Mouse (Mus musculus) heart, embryonic 10.5 days (tissue): ENCODE results near the gene Znrf1. TPM values are rescaled to one million over a fixed set of nuclear protein-coding genes. Genes with fewer than 3 reads are reported as not detected.

Experiments used
- DNase-seq: peaks from one replicate; pipeline ENCODE4 v3.0.0-alpha.2; 2017; ENCODE audit warnings: low spot score
- H3K27ac ChIP-seq: fragments of 300-500 bp; sonication (generic); 2 replicates; pipeline ENCODE4 v1.5.1; 2016; ENCODE audit warnings: mild to moderate bottlenecking
- H3K27me3 ChIP-seq: fragments of 300-500 bp; sonication (generic); 2 replicates; pipeline ENCODE4 v1.6.1; 2016; ENCODE audit warnings: mild to moderate bottlenecking; ENCODE audit not compliant: poor library complexity, insufficient read depth, severe bottlenecking
- H3K36me3 ChIP-seq: fragments of 300-500 bp; sonication (generic); 2 replicates; pipeline ENCODE4 v1.6.1; 2016; ENCODE audit warnings: mild to moderate bottlenecking, moderate library complexity
- H3K4me1 ChIP-seq: fragments of 300-500 bp; sonication (generic); 2 replicates; pipeline ENCODE4 v1.6.1; 2016; ENCODE audit warnings: mild to moderate bottlenecking
- H3K4me3 ChIP-seq: fragments of 300-500 bp; sonication (generic); 2 replicates; pipeline ENCODE4 v1.5.1; 2016; ENCODE audit warnings: mild to moderate bottlenecking, moderate library complexity
- H3K9me3 ChIP-seq: fragments of 300-500 bp; sonication (generic); 2 replicates; pipeline ENCODE4 v1.6.1; 2016; ENCODE audit warnings: mild to moderate bottlenecking, moderate library complexity
- WGBS: fragments of 180-500 bp; shearing (Covaris S2); methylation state at CpG from one replicate; pipeline ENCODE4 v1.1.7; 2016; 5-methylcytosine and 5-hydroxymethylcytosine counted together
- polyA plus RNA-seq: library from polyadenylated mRNA; unstranded; fragments of >200 nt; fragmentation: Nextera tagmentation; extraction: Ambion mirVana; gene quantifications from 2 replicates; pipeline ENCODE4 v1.2.1, GENCODE M21; 2016

Gene Znrf1
- polyA plus RNA-seq, 1 experiment from 2014 or later: 37.0 TPM

DNA sequence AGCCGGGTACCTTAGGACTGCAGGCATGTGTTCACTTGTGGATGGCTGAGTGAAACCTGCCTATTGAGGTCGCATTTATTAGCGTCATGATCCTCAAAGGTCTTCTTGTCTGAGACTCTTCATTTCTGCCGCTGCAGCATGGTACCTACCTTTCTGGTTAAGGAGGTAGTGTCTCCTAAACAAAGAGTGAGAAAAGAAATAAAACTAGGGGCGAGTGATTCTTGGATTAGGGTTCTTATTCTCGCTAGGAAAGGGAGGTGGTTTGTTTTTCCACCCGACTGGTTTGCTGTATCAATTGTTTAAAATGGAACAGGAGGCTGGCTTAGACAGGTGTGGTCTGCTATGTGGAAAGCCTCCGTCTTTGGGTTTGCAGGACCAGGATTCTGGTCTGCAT, 1.9 kb downstream of the Znrf1 start:
- Histone ChIP-seq H3K9me3 (no peaks in the 10 kb centered on the region), H3K4me3 (peak overlapping the region; percentile 98), H3K4me1 (peaks cover 40% of the 10 kb centered on the region), H3K27ac (peak overlapping the region; percentile 96), H3K27me3 (no peaks in the 10 kb centered on the region), H3K36me3 (peaks cover 2% of the 10 kb centered on the region; the same call in 1 of the 2 replicates)
- DNase-seq: no peak
- WGBS: 14% methylated on average over 8 of the region's 8 CpGs

DNA sequence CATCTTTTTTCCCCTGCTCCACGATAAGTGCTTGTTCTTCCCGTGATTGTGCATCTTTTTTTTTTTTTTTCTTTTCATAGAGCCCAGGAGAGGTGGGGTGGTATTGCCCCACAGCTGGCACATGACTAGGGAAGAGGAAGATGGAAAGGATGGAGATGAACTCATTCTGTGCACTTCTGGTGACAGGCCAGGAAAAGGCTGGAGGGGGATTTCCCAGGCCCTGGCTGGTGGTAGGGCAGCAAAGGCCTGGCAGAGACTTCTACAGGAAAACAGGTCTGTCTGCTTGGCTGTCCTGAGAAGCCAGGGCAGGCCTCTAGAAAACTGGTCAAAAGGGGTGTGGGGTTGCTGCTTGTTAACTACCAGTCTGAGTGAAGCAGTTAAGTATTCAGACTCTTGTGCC, 2.3 kb downstream of the Znrf1 start:
- WGBS: 30% methylated on average over 2 of the region's 2 CpGs
- Histone ChIP-seq H3K27me3 (no peaks in the 10 kb centered on the region), H3K27ac (no peak overlapping the region), H3K36me3 (peaks cover 2% of the 10 kb centered on the region; the same call in 1 of the 2 replicates), H3K4me1 (peaks cover 44% of the 10 kb centered on the region), H3K9me3 (no peaks in the 10 kb centered on the region), H3K4me3 (peak overlapping the region; percentile 98)
- DNase-seq: no peak

DNA sequence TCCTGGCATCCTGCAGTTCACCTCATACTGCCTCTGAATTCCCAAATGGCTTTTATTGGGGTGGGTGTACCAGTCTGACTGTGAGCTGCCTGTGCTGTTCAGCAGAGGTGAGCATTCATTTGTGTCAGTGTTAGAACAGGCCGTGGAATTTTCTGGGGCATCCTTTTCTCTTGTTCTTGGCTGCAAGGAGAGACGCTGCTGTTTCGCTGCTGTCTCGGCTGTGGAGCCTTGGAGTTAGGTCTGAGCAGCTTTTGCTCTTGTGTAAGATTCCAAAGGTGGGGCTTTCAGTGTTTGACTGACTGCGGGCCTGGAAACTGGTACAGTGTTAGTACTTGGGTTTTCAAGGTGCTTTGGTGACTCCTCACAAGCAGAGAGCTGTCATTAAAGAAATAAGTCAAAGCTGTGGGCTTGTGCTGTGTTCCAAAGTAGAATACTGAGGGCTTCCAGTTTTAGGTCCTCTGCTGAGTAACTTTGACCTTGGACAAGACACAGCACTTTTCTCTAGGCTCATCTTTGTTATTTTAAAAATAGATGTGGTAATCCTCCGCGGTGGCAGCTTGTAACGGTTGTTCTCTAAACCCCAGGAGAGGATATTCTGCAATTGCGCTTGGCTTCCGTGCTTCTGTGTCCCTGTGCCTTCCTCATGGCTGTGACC, 3.7 kb downstream of the Znrf1 start:
- no peak for DNase-seq
- Histone ChIP-seq H3K27ac (peak overlapping the region; percentile 56; the same call in 1 of the 2 replicates), H3K27me3 (no peaks in the 10 kb centered on the region), H3K9me3 (no peaks in the 10 kb centered on the region), H3K4me1 (peaks cover 51% of the 10 kb centered on the region), H3K36me3 (peaks cover 8% of the 10 kb centered on the region), H3K4me3 (peak overlapping the region; percentile 22)
- 61% methylated on average over 10 of the region's 10 CpGs for WGBS

DNA sequence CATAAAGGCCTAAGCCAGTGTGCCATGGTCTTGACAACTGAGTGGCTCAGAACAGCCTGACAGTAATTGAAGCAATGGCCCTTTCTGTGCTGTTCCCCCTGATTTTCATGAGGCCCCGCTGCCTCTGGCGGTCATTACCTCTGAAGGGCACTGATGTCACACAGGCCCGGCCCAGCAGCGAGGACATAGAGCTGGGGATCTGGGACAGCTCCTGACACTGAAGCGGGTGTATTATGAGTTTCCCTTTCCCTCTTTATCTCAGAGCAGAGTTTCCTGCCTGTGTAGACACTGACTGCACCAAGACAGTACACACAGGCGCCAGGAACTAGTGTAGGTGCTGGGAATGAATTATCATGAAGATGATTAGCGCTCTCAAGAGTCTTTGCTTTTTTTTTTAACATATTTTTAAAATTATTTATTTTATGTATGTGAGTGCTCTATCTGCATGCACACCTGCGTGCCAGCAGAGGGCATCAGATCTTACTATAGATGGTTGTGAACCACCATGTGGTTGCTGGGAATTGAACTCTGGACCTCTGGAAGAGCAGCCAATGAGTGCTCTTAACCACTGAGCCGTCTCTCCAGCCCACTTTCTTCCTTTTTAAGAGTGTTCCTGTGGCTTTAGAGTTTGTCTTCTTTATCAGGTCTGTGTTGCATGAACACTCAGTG, 7.9 kb downstream of the Znrf1 start:
- Histone ChIP-seq H3K36me3 (peaks cover 13% of the 10 kb centered on the region), H3K27ac (peak overlapping the region; percentile 13; the same call in 1 of the 2 replicates), H3K4me1 (peaks cover 43% of the 10 kb centered on the region), H3K27me3 (no peaks in the 10 kb centered on the region), H3K9me3 (no peaks in the 10 kb centered on the region), H3K4me3 (peak overlapping the region; percentile 9; the same call in 1 of the 2 replicates)
- WGBS: 71% methylated on average over 9 of the region's 9 CpGs
- DNase-seq: no peak

DNA sequence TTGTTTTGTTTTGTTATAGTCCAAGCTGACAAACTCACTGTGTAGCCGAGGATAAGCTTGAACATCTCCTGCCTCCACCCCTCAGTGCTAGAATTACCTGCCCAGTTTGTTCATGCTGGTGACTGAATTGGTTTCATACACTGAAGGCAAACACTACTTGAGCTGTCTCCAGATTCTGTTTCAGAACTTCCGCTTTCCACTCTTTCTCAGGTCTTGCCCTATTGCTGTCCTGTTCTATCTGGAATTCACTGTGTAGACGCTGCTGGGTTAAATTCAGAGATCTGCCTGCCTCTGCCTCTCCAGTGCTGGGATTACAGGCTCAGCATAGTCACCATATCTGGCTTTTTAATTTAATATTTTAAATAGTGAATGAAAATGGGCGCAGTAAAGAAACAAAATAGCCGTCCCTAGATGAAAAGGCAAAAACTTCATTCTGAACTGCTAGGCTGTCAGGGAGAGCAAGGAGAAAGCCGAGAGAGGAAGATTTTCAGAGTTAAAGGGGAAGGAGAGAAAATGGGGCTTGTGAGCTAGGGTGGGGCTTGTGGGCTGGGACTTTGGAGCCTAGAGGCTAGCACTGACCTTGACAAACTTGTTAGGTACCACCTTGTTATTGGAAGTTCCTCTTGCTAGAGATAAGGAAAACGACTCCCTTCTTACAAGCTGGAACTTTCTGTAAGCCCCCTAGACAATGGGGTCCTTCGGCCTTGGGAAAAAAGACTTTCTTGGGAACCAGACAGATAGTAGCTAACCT, 9.7 kb downstream of the Znrf1 start:
- no peaks in the 10 kb centered on the region for H3K27me3 ChIP-seq
- H3K4me1 ChIP-seq: peaks cover 38% of the 10 kb centered on the region
- WGBS: 73% methylated on average over 8 of the region's 8 CpGs
- no peaks in the 10 kb centered on the region for H3K9me3 ChIP-seq
- DNase-seq: no peak
- no peak overlapping the region for H3K27ac ChIP-seq
- H3K36me3 ChIP-seq: peaks cover 13% of the 10 kb centered on the region
- H3K4me3 ChIP-seq: no peak overlapping the region

DNA sequence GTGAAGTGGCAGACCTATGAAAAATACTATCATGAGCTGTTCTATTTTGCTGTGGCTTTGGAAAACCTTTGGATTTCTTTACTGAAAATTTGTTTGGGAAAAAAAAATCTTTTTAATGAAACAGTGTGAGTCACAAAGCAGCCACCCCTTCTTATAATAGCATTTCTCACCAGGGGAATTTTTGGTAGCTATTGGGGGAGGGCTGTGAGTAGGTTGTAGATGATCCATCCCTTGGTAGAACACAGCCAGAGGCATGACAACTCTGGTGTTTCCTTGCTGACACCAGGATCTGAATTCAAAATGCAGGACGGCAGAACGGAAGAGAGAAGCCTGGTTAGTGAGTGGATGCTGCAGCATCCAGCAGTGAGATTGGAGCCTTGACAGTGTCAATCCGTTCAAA, 11.2 kb downstream of the Znrf1 start:
- peaks cover 11% of the 10 kb centered on the region for H3K36me3 ChIP-seq
- WGBS: 86% methylated on average over 3 of the region's 3 CpGs
- no peaks in the 10 kb centered on the region for H3K9me3 ChIP-seq

DNA sequence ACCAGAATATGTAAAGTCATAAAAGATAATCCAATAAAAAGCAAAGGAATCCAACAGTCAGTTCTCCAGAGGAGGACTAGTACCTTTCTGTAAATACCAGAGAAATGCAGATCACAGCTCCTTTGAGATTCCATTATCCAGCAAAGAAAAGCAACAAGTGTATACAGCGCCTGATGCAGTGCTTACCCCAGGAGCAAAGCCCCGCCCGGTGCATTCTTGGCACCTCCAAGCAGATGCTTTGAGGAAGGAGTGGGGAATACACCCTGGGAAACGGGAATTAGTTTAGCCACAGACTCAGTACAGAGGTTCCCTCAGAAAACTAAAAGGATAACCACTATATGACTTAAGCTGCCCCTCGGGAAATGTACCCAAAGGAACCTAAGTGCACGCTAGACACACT, 12.3 kb downstream of the Znrf1 start:
- Histone ChIP-seq H3K27ac (no peak overlapping the region), H3K36me3 (peaks cover 11% of the 10 kb centered on the region)
- 84% methylated on average over 6 of the region's 6 CpGs for WGBS

More for the DNA sequence above, 11.2 kb downstream of the Znrf1 start:
- DNase-seq: no peak
- Histone ChIP-seq H3K27ac (no peak overlapping the region), H3K27me3 (no peaks in the 10 kb centered on the region), H3K4me1 (peaks cover 37% of the 10 kb centered on the region), H3K4me3 (no peak overlapping the region)

DNA sequence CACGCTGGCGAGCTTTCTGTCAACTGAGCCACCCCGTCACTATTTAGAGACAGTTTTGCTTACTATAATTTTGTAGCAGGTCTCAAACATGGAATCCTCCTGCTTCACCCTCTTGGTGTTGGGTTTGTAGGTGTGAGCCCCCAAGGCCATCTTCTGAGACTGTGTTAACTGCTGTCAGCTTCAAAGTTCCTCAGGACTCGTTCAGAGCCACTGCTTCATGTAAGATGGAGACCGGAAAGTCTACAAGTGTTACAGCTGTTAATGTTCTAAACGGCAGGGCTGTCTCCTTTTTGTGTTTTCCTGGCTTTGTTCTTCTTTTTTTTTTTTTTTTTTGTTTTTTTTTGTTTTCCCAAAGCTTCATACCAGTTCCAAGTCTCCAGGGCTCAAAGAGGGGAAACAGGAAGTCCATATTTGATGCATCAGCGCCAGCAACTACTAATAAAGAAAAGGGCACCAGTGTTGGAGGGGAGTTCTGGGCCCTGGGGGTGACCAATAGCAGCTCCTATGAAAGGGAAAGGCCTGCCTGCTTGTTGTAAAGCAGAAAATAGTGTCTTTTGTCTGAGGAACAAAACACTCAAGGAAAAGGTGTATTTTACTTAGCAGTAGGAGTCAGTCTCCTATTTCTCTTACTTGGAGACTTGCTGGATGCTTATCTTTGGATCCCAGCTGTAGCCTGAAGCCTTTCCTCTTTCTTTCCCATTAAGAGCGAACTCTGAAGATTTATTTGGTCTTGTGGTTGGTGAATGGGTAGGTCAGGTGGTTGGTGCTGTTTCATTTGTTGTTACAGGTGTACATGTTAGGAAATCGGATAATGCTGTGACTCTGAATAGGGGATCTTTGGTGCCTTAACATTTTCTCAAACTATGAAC, 14.3 kb downstream of the Znrf1 start:
- DNase-seq: no peak
- Histone ChIP-seq H3K27me3 (no peaks in the 10 kb centered on the region), H3K27ac (peak overlapping the region; percentile 49; the same call in 1 of the 2 replicates), H3K9me3 (no peaks in the 10 kb centered on the region), H3K36me3 (peaks cover 5% of the 10 kb centered on the region), H3K4me3 (no peak overlapping the region), H3K4me1 (peaks cover 31% of the 10 kb centered on the region)
- 70% methylated on average over 9 of the region's 9 CpGs for WGBS

More for the DNA sequence above, 12.3 kb downstream of the Znrf1 start:
- no peak for DNase-seq
- Histone ChIP-seq H3K9me3 (no peaks in the 10 kb centered on the region), H3K4me3 (no peak overlapping the region), H3K4me1 (peaks cover 36% of the 10 kb centered on the region), H3K27me3 (no peaks in the 10 kb centered on the region)

DNA sequence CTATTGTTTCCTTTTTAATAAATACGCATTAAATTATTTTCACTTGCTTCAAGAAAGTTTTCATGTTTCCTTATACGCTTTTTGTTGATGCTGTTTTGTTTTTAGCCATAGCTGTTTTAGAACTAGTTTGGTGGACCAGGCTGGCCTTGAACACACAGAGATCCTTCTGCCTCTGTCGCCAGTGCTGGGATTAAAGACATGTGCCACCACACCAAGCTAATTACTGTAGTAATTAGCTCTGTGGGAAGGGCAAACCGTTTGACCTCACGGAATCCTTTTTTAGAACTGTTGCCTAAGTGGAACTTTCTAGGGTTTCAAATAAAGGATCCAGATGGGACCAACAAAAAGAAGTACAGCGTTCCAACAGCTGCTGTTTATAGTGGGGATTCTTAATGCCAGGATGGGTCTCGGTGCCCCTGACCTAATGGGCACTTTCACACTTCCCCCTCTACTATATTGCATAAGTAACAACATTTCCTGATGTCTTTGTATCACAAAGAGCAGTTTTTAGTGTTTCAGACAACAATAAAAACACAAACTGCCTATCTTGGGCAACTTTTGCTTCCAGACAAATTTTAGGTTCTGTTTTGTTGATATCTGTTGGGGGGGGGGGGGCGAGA, 15.7 kb downstream of the Znrf1 start:
- no peak overlapping the region for H3K27ac ChIP-seq
- H3K27me3 ChIP-seq: no peaks in the 10 kb centered on the region
- no peak overlapping the region for H3K4me3 ChIP-seq
- DNase-seq: no peak
- no peaks in the 10 kb centered on the region for H3K9me3 ChIP-seq
- H3K36me3 ChIP-seq: peaks cover 5% of the 10 kb centered on the region
- WGBS: 82% methylated on average over 8 of the region's 8 CpGs
- H3K4me1 ChIP-seq: peaks cover 28% of the 10 kb centered on the region

DNA sequence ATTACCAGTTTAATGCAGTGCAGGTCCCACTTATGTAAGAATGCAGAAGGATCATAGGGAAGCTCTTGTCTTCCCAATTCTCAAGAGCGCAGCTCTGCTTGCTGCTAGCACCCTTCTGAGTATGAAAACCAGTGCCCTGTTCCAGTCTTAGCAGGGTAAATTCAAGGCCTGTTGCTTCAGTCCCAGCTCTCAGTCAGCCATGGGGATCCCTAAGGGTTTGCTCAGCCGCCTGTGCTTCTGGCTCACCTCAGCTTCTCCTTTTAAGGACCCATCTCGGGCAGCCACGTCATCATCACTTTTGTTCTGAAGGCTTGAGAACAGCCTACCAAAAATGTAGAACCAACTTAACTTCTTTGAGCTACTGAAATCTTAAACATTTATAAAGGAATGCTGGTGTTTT, 25.9 kb downstream of the Znrf1 start:
- peak overlapping the region; percentile 69 for H3K27ac ChIP-seq
- no peaks in the 10 kb centered on the region for H3K27me3 ChIP-seq
- H3K4me3 ChIP-seq: no peak overlapping the region
- H3K9me3 ChIP-seq: no peaks in the 10 kb centered on the region
- DNase-seq: no peak
- no peaks in the 10 kb centered on the region for H3K36me3 ChIP-seq
- 48% methylated on average over 4 of the region's 4 CpGs for whole genome bisulfite sequencing
- peaks cover 43% of the 10 kb centered on the region for H3K4me1 ChIP-seq

DNA sequence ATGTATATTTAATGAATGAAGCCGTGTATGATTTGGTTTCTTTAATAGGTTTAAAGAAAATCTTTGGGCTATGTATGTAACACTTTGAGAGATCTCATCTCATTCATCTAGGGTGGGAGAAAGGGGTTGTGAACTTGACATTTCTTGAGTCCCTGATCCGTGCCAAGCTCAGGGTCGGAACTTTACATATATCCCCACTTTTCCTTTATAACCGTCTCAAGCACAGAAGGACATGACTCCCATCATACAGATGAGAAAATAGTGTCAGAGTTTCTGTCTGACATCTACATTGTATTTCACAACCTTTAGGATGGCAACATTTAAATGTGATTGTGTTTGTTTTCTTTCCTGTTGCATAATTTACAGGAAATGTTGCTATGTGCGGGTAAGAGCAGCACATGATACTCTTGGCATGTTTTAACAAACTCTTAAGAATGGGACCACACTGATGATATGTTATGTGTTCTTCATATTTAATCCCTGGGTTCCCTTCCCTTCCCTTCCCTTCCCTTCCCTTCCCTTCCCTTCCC, 26.4 kb downstream of the Znrf1 start:
- no peaks in the 10 kb centered on the region for H3K27me3 ChIP-seq
- H3K27ac ChIP-seq: peak overlapping the region; percentile 69; the same call in 1 of the 2 replicates
- no peaks in the 10 kb centered on the region for H3K36me3 ChIP-seq
- H3K4me3 ChIP-seq: no peak overlapping the region
- peaks cover 43% of the 10 kb centered on the region for H3K4me1 ChIP-seq
- no peaks in the 10 kb centered on the region for H3K9me3 ChIP-seq
- no peak for DNase-seq
- 93% methylated on average over 5 of the region's 5 CpGs for WGBS

DNA sequence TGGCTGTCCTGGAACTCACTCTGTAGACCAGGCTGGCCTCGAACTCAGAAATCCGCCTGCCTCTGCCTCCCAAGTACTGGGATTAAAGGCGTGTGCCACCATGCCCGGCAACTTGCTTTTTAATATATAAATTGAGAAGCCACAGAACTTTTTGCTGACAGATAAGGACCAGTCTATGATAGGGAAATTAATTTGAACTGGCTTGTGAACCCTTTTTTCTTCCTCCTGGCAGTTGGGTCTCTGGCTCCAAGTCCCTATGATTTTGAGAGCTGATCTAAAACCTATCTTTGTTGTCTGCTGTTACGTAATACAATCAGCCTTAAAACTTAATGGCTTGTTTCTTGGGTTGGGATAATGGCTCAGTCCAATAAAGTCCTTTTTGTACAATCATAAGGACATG, 27.2 kb downstream of the Znrf1 start:
- Histone ChIP-seq H3K36me3 (no peaks in the 10 kb centered on the region), H3K4me3 (no peak overlapping the region), H3K27me3 (no peaks in the 10 kb centered on the region), H3K4me1 (peaks cover 50% of the 10 kb centered on the region), H3K27ac (no peak overlapping the region), H3K9me3 (no peaks in the 10 kb centered on the region)
- no peak for DNase-seq
- 92% methylated on average over 5 of the region's 5 CpGs for WGBS
